Mouse (Mus musculus) ES-Bruce4 (cell line): ENCODE measurements around the gene Sez6l2.

ENCODE experiments used
- CTCF ChIP-seq: IDR thresholded peaks from one replicate; pipeline ENCODE4 v1.8.1; 2011; ENCODE audit warnings: low read depth, low read length
- EP300 ChIP-seq: IDR thresholded peaks from 2 replicates; pipeline ENCODE4 v1.6.1; 2011; ENCODE audit warnings: low read depth, low read length; ENCODE audit not compliant: insufficient read depth
- POLR2A ChIP-seq: IDR thresholded peaks from one replicate; pipeline ENCODE4 v1.8.1; 2011; ENCODE audit warnings: low read length; ENCODE audit not compliant: insufficient read depth

DNA sequence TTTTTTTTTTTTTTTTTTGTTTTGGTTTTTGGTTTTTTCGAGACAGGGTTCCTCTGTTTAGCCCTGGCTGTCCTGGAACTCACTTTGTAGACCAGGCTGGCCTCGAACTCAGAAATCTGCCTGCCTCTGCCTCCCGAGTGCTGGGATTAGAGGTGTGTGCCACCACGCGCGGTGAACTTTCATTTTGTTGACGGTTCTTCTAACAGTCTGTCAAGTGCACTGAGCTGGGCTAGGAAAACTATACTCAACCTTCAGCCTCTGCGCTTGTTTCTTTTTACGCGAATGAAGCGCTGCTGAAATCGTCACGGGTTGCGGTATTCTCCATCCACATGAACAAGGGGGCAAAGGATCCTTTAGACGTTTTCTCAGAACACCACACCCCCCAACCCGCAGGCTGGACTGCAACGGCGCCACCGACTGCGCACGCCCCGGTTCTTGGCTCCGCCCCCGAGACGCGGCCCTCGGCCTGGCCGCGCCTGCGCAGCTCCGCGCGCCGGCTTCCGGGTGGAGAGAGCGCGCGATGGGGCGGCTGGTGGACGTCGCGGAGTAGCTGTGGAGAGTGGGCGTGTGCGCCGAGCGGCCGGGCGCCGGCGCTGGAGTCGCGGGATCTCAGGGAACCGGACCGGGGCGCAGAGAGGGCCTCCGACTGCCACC, 21.9 kb upstream of the Sez6l2 start, which contains the start of gene Kctd13:
- TF ChIP-seq EP300 (no peak), POLR2A (peak; percentile 51), CTCF (no peak)
